Mouse (Mus musculus) cortical plate, adult 2 months (tissue): ENCODE measurements around the gene Tmem131. TPM values are rescaled to one million over a fixed set of nuclear protein-coding genes. Genes with fewer than 3 reads are reported as not detected.
"Not testable (repeated sequence)": the region's sequence is repeated elsewhere in the genome, so short reads cannot be mapped to it uniquely, and the experiment has no call there.

Experiments
- H3K27ac ChIP-seq: fragments of 200-500 bp; 2 replicates; pipeline ENCODE4 v1.5.1; 2012; ENCODE audit warnings: low read length, control low read depth, inconsistent platforms; ENCODE audit not compliant: insufficient read depth
- H3K4me1 ChIP-seq: fragments of 200-500 bp; 2 replicates; pipeline ENCODE4 v1.6.1; 2011; ENCODE audit warnings: low read length; ENCODE audit not compliant: control insufficient read depth, insufficient read depth
- H3K4me3 ChIP-seq: fragments of 200-500 bp; 2 replicates; pipeline ENCODE4 v1.5.1; 2011; ENCODE audit warnings: mild to moderate bottlenecking, low read length, control low read depth; ENCODE audit not compliant: insufficient read depth
- CTCF ChIP-seq: fragments of 200-500 bp; IDR thresholded peaks from 2 replicates; pipeline ENCODE4 v1.5.1; 2011; ENCODE audit warnings: mild to moderate bottlenecking, control low read depth, low read length; ENCODE audit not compliant: insufficient read depth; ENCODE audit errors: extremely low read depth
- POLR2A ChIP-seq: fragments of 200-500 bp; IDR thresholded peaks from 2 replicates; pipeline ENCODE4 v1.6.1; 2011; ENCODE audit warnings: mild to moderate bottlenecking, low read length, control low read depth; ENCODE audit not compliant: insufficient read depth; ENCODE audit errors: extremely low read depth
- polyA plus RNA-seq: library from polyadenylated mRNA; depleted of rRNA; stranded (reverse); fragments of >200 nt; gene quantifications from 2 replicates; pipeline ENCODE4 v1.2.3, GENCODE M21; 2012

Gene Tmem131
- polyA plus RNA-seq, 1 experiment, result 35.3 TPM

DNA sequence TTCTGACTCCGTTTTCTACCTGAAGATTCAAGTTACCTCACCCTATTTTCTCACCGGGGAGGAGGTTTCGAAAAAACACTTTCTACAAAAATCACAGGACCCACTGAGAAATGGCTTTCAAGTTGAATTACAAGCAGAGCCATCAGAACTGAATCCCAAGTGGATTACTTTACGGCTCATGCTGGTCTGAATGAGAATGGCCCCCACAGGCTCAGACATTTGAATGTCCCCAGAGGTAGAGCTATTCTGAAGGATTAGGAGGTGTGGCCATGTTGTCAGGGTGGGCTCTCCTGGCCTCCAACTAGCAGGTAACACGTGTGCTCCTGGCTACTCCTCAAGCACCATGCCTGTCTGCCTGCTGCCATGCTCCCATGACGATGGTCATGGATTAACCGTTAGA, 109.4 kb downstream of the Tmem131 start:
- Histone ChIP-seq H3K27ac (no peak overlapping the region), H3K4me3 (no peak overlapping the region), H3K4me1 (peaks cover 4% of the 10 kb centered on the region; the same call in 1 of the 2 replicates)
- no peak for TF ChIP-seq CTCF
- TF ChIP-seq POLR2A, result no peak

DNA sequence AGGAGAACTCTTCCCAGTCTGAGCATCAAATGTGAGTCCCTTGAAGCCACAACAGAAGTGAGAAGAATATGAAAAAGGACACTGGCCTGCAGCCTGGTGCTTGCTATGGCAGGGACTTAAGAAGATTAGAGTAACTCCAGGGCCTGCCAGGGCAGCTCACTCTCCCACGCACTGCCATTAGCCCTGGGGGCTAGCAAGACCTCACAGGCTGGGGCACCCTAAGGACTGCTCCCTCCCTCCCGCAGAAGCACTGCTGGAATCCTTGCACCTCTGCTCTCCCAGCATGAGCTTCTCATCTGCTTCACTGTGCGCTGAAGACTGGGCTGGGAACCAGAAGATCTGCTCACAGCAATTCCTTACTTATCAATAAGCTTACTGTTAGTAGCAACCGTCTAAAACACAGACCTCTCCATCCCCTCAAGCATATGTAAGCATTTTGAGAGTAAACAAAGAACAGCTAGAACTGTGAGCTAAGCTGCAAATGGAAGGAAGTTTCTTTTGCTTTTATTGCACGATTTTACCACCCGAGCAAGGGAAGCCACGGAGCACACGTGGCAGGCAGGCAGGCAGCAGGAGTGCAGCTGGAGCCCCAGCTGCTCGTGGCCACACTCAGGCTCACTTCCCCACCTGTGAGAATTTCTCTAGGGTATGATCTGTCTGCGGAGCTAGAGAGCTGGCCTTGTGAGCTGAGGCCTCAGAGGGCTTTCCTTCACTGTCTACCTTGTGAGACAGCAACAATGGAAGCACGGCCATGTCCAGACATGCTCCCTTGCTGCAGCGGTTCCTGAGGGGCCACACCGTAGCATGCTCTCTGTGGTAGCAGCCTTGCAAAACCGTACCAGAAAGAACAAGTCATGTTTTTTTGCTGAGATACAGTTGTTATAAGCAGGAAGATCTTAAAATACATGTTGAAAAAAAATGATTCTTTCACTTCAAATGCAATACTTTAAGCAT, 112.3 kb downstream of the Tmem131 start:
- H3K4me1 ChIP-seq, result peaks cover 4% of the 10 kb centered on the region; the same call in 1 of the 2 replicates
- TF ChIP-seq POLR2A (no peak), CTCF (no peak)
- H3K27ac ChIP-seq, result no peak overlapping the region
- H3K4me3 ChIP-seq, result no peak overlapping the region

DNA sequence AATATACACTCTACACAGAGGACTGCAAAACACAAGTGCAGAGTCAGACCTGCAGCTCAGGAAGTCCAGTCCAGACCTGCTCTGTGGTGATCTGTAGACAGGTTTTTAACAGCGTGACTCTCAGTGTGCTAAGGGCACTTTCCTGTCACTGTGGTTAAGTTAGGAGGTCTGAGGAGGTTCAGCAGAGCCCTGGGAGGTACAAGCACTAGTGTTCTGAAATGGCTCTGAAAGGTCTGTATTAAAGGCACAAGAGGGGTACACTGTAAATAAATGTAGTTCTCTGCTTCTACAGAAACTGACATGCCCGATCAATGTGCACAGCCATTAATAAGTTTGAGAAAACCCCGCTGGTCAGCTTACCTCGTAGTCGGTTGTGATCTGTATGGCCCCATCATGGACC, 119.1 kb downstream of the Tmem131 start:
- TF ChIP-seq CTCF (no peak), POLR2A (no peak)
- no peak overlapping the region for H3K4me3 ChIP-seq
- H3K4me1 ChIP-seq, result no peaks in the 10 kb centered on the region; the same call in 1 of the 2 replicates
- H3K27ac ChIP-seq, result no peak overlapping the region

DNA sequence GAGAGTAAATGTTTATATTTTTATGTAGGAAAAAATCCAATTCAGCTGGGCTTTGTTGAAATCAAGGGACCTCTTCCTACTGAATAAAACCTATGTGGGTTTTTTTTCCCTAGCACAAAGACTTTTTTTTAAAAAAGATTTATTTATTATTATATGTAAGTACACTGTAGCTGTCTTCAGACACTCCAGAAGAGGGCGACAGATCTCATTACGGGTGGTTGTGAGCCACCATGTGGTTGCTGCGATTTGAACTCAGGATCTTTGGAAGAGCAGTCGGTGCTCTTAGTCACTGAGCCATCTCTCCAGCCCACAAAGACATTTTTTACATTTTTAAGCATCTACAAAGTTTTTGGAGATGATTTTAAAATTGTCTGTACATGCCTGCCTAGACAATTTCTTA, 121.5 kb downstream of the Tmem131 start:
- H3K4me3 ChIP-seq, H3K27ac ChIP-seq, H3K4me1 ChIP-seq: not testable (repeated sequence)

DNA sequence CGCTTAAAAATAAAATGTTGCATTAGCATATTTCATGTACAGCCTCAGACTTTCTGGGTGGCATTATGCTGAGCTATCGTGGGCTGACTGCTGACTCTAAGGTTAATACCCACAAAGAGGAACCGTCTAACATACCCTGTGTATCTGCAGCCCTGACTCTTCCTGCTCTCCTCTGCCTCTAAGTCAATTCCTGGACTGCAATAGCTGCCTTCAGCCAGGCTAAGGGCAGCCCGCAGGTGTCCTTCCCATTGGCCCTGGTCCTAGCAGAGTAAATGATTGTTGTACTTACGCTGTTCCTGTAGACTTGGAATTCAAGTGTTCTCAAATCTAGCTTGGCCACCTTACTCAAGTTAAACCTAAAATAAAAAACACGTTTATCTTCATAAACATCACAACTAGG, 128.3 kb downstream of the Tmem131 start:
- TF ChIP-seq POLR2A, result no peak
- no peak for TF ChIP-seq CTCF
- Histone ChIP-seq H3K4me3 (no peak overlapping the region), H3K4me1 (peaks cover 4% of the 10 kb centered on the region), H3K27ac (no peak overlapping the region)

DNA sequence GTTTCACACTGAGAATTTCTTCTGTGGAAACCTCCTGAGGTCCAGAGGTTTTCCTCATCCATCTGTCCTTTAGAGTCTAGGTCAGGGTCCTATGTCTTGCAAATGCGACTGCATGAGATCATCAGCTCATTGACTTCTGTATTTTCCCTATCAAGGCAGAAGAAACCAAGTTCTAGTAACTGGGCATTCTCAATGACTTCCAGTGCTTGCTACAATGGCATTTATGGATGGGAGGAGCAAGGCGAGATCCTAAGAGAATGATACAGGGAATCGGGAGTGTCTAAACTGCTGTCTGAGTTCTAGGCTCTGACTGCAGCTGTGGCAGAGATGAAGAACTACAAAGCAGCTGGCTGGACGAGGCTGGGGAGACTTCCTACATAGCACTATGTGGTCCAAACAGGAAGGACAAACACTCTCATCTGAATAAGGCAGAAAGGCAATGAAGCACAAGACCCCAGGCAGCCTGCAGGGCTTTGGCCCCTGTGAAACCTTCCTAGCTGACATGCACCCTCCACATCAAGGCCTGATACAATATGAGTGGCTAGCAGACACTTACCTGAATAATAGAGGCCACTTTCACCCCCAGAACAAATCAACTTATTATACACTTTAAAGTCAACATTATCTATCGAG, 129.1 kb downstream of the Tmem131 start:
- Histone ChIP-seq H3K4me1 (peaks cover 4% of the 10 kb centered on the region), H3K4me3 (no peak overlapping the region), H3K27ac (no peak overlapping the region)
- no peak for TF ChIP-seq CTCF
- TF ChIP-seq POLR2A, result no peak

DNA sequence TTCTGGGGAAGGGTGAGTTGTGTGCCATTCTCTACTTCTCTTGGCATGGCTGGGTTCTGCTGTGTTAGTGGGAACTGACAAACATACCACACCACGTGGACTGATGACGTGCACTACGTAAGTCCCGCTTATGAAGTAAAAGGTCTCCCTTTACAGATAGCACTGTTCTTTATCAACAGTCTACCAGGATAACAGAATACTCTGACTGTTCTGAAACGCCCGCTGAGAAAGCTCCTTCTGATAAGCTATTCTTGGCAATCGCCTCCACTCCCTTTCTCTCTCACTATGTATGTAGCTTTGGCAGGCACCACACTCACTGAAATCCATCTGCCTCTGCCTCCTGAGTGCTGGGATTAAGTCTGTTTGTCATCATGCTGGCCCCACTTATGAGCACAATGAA, 130.1 kb downstream of the Tmem131 start:
- no peak overlapping the region for H3K27ac ChIP-seq
- TF ChIP-seq CTCF (no peak), POLR2A (no peak)
- H3K4me1 ChIP-seq, result peaks cover 4% of the 10 kb centered on the region
- no peak overlapping the region for H3K4me3 ChIP-seq

DNA sequence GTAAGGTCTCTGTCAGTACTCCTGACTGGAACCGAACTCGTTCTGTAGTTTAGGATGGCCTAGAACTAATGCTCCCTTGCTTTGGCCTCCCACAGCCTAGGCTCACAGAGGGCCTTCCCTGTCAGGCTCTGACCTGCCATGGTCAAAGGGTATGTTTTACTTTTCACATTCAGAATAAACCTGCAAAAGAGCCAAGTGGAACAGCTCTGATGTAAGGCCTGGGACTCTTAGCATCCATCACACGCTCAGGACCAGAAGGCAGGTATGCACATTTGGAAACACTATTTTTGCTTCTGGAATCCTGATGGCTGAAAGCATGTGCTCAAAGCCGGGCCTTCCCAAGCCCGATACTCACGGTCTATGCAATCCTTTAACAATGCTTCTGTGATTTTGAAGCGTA, 131.7 kb downstream of the Tmem131 start:
- H3K4me1 ChIP-seq, result peaks cover 7% of the 10 kb centered on the region
- H3K4me3 ChIP-seq, result no peak overlapping the region
- no peak overlapping the region for H3K27ac ChIP-seq
- no peak for TF ChIP-seq POLR2A
- TF ChIP-seq CTCF, result no peak

DNA sequence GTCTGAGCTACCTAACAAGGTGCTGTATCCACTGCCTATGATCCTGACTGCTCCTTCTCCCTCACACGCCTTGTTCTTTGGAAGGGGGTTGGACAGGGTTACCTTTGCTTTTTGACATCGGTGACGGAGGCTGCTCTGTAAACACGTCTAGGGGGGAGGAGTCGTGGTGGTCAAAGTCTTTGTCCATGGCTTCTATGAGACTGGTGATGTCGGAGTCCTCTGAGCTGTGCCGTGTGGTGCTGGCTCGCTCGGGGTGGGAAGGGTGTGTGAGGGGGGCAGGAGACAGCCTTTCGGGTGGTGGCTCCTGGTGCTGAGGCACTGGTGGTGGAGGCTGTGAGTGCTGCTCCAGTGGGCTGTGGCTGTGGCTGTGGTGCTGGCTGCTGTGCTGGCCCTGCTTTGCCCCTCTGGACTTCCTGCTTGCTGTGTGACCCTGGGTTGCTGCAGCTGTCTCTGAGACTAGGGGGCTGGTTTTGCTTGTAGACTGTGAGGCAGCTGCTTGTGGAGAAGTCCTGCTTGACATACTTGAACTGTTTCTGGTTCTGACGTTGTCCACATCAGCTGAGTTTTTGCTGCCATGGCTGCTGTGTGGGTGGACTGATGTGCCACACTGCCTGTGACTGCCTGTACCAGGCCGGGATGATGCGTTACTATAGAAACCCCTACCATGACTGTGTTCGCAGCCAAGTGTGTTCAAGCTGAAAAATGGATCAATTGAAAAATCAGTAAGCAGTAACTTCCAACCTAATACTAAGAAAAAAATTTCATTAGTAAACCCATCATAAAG, 135.5 kb downstream of the Tmem131 start:
- no peak for TF ChIP-seq POLR2A
- no peak for TF ChIP-seq CTCF
- no peak overlapping the region for H3K4me3 ChIP-seq
- H3K27ac ChIP-seq, result no peak overlapping the region
- peaks cover 3% of the 10 kb centered on the region; the same call in 1 of the 2 replicates for H3K4me1 ChIP-seq
